Mouse (Mus musculus) limb, embryonic 14.5 days (tissue): ENCODE results near the gene Casc3. TPM values are rescaled to one million over a fixed set of nuclear protein-coding genes. Genes with fewer than 3 reads are reported as not detected.

ENCODE experiments used
- ATAC-seq: fragments of 200-750 bp; cut with Nextera tagmentation; 2 replicates; pipeline ENCODE4 v1.8.0; 2017; ENCODE audit warnings: low read depth, moderate number of reproducible peaks, moderate TSS enrichment; ENCODE audit not compliant: low FRiP score
- DNase-seq: peaks from one replicate; pipeline ENCODE4 v3.0.0-alpha.2; 2015; ENCODE audit warnings: low spot score
- H3K27ac ChIP-seq: fragments of 300-500 bp; sonication (generic); replicated peaks from 2 replicates; pipeline ENCODE4 v1.5.1; 2014; ENCODE audit warnings: low read depth, mild to moderate bottlenecking, low read length, moderate library complexity, mixed read lengths
- H3K27me3 ChIP-seq: fragments of 300-500 bp; sonication (generic); 2 replicates; pipeline ENCODE4 v1.6.1; 2014; ENCODE audit warnings: low read length, mixed read lengths; ENCODE audit not compliant: control insufficient read depth, insufficient read depth
- H3K36me3 ChIP-seq: fragments of 300-500 bp; sonication (generic); 2 replicates; pipeline ENCODE4 v1.6.1; 2014; ENCODE audit warnings: mild to moderate bottlenecking, low read length, moderate library complexity, mixed read lengths; ENCODE audit not compliant: control insufficient read depth, insufficient read depth
- H3K4me1 ChIP-seq: fragments of 300-500 bp; sonication (generic); 2 replicates; pipeline ENCODE4 v1.6.1; 2014; ENCODE audit warnings: antibody characterized with exemption, low read length, mixed read lengths; ENCODE audit not compliant: control insufficient read depth, insufficient read depth
- H3K4me2 ChIP-seq: fragments of 300-500 bp; sonication (generic); replicated peaks from 2 replicates; pipeline ENCODE4 v1.6.1; 2014; ENCODE audit warnings: low read depth, mild to moderate bottlenecking, low read length, moderate library complexity; ENCODE audit not compliant: severe bottlenecking
- H3K4me3 ChIP-seq: fragments of 300-500 bp; sonication (generic); replicated peaks from 2 replicates; pipeline ENCODE4 v1.5.1; 2014; ENCODE audit warnings: low read length
- H3K9ac ChIP-seq: fragments of 300-500 bp; sonication (generic); 2 replicates; pipeline ENCODE4 v1.6.1; 2014; ENCODE audit warnings: mild to moderate bottlenecking, low read depth, low read length, moderate library complexity; ENCODE audit not compliant: severe bottlenecking
- H3K9me3 ChIP-seq: fragments of 300-500 bp; sonication (generic); 2 replicates; pipeline ENCODE4 v1.6.1; 2016; ENCODE audit warnings: low read length; ENCODE audit not compliant: control insufficient read depth
- POLR2A ChIP-seq: fragments of 200-500 bp; IDR thresholded peaks from 2 replicates; pipeline ENCODE4 v1.8.0; 2012; ENCODE audit warnings: inconsistent platforms, mild to moderate bottlenecking, moderate library complexity, borderline replicate concordance; ENCODE audit not compliant: insufficient read depth, insufficient read length; ENCODE audit errors: extremely low read depth
- WGBS: fragments of 180-500 bp; shearing (Covaris S2); extraction: QIAGEN DNeasy Blood & Tissue Kit; methylation state at CpG from one replicate; pipeline ENCODE4 v1.1.7; 2014; 5-methylcytosine and 5-hydroxymethylcytosine counted together
- polyA plus RNA-seq, 2 experiments: library from polyadenylated mRNA; depleted of rRNA in 1 of 2; stranded (reverse) in 1 of 2; unstranded in 1 of 2; fragments of >200 nt; fragmentation: Nextera tagmentation in 1 of 2; extraction: Ambion mirVana in 1 of 2; gene quantifications; 2 replicates each; pipeline versions ENCODE4 v1.2.1 to v1.2.3; 2012 to 2014

Casc3 gene
- polyA plus RNA-seq, 2 experiments, result 34.1 to 52.4 TPM

GRCm38 (mm10) chr11:98782651-98783235 lies 22.0 kb upstream of the Casc3 start:
- peak overlapping the region; percentile 40 for H3K4me2 ChIP-seq
- DNase-seq, result no peak
- H3K9me3 ChIP-seq, result no peaks in the 10 kb centered on the region
- WGBS, result 7% methylated on average over 17 of the region's 17 CpGs
- peak overlapping the region; percentile 43 for H3K9ac ChIP-seq
- ATAC-seq, result no peak
- H3K4me1 ChIP-seq, result peaks cover 55% of the 10 kb centered on the region
- peak overlapping the region; percentile 83 for H3K27ac ChIP-seq
- H3K4me3 ChIP-seq, result peak overlapping the region; percentile 14; the same call in 1 of the 2 replicates
- H3K27me3 ChIP-seq, result no peaks in the 10 kb centered on the region
- TF ChIP-seq POLR2A, result no peak
- H3K36me3 ChIP-seq, result no peaks in the 10 kb centered on the region

GRCm38 (mm10) chr11:98783236-98783696 lies 21.4 kb upstream of the Casc3 start:
- ATAC-seq (peak; percentile 67), DNase-seq (peak; percentile 85)
- peak overlapping the region; percentile 83 for H3K27ac ChIP-seq
- H3K36me3 ChIP-seq, result no peaks in the 10 kb centered on the region
- H3K4me1 ChIP-seq, result peaks cover 53% of the 10 kb centered on the region
- H3K4me3 ChIP-seq, result peak overlapping the region; percentile 14
- no peaks in the 10 kb centered on the region for H3K27me3 ChIP-seq
- WGBS, result under 1% methylated on average over 18 of the region's 20 CpGs
- TF ChIP-seq POLR2A, result no peak
- H3K9ac ChIP-seq, result peak overlapping the region; percentile 43
- no peaks in the 10 kb centered on the region for H3K9me3 ChIP-seq
- H3K4me2 ChIP-seq, result peak overlapping the region; percentile 40

GRCm38 (mm10) chr11:98784139-98784538 lies 20.6 kb upstream of the Casc3 start:
- 69% methylated on average over 4 of the region's 4 CpGs for WGBS
- Histone ChIP-seq H3K4me1 (peaks cover 53% of the 10 kb centered on the region), H3K9ac (no peak overlapping the region), H3K36me3 (no peaks in the 10 kb centered on the region), H3K4me3 (no peak overlapping the region), H3K4me2 (no peak overlapping the region), H3K27ac (no peak overlapping the region), H3K27me3 (no peaks in the 10 kb centered on the region), H3K9me3 (no peaks in the 10 kb centered on the region)
- no peak for TF ChIP-seq POLR2A
- DNase-seq (no peak), ATAC-seq (no peak)

- H3K9me3 ChIP-seq, result no peaks in the 10 kb centered on the region
- WGBS, result 40% methylated on average over 10 of the region's 10 CpGs
- no peak overlapping the region for H3K4me2 ChIP-seq
- H3K4me3 ChIP-seq, result no peak overlapping the region
- peaks cover 57% of the 10 kb centered on the region for H3K4me1 ChIP-seq
- H3K9ac ChIP-seq, result no peak overlapping the region
- TF ChIP-seq POLR2A, result no peak
- DNase-seq (no peak), ATAC-seq (no peak)
- no peaks in the 10 kb centered on the region for H3K27me3 ChIP-seq
- no peaks in the 10 kb centered on the region for H3K36me3 ChIP-seq
- peak overlapping the region; percentile 80 for H3K27ac ChIP-seq
These were observed 19.5 kb upstream of the Casc3 start for GRCm38 (mm10) chr11:98785214-98785613.

GRCm38 (mm10) chr11:98785772-98786281 lies 18.9 kb upstream of the Casc3 start:
- ATAC-seq (no peak), DNase-seq (peak; percentile 86)
- H3K27me3 ChIP-seq, result no peaks in the 10 kb centered on the region
- WGBS, result 13% methylated on average over 12 of the region's 12 CpGs
- no peak for TF ChIP-seq POLR2A
- H3K4me1 ChIP-seq, result peaks cover 57% of the 10 kb centered on the region
- peak overlapping the region; percentile 80 for H3K27ac ChIP-seq
- peak overlapping the region; percentile 10 for H3K4me3 ChIP-seq
- H3K36me3 ChIP-seq, result no peaks in the 10 kb centered on the region
- H3K9me3 ChIP-seq, result no peaks in the 10 kb centered on the region
- no peak overlapping the region for H3K9ac ChIP-seq
- H3K4me2 ChIP-seq, result peak overlapping the region; percentile 38
